Mouse (Mus musculus): ENCODE measurements around the gene H2al1a. TPM values are rescaled to one million over a fixed set of nuclear protein-coding genes. Genes with fewer than 3 reads are reported as not detected.
A peak's percentile ranks its signal among the peaks of the same experiment; 100 is the strongest.
"Not testable (repeated sequence)": the region's sequence is repeated elsewhere in the genome, so short reads cannot be mapped to it uniquely, and the experiment has no call there.

Gene H2al1a
- polyA plus RNA-seq (2016; fragmentation: Nextera tagmentation; extraction: Ambion mirVana), result not detected in 2 replicates

- H3K27me3 ChIP-seq (replicated peaks), result not testable (repeated sequence)
Observed at GRCm38 (mm10) chrX:11298957-11299356, at the start of gene H2al1a. Gene H2al1a (plus strand): TSS chrX:11299257.

GRCm38 (mm10) chrX:11250155-11250554, 48.9 kb upstream of the H2al1a start:
- WGBS, result 31% methylated on average over 12 of the region's 12 CpGs
- H3K9ac ChIP-seq, result no peak overlapping the region
- 0 out of 2 replicates have a peak overlapping the region, but pooled peaks have one; percentile 3 for H3K4me2 ChIP-seq (replicated peaks)
- no peaks in the 10 kb centered on the region for H3K36me3 ChIP-seq
- H3K27ac ChIP-seq, result no peak overlapping the region
- H3K27me3 ChIP-seq (replicated peaks), result no peaks in the 10 kb centered on the region
- ATAC-seq (ENCODE audit: low FRiP score, low read depth), result no peak
- H3K4me3 ChIP-seq, result no peak overlapping the region
- H3K9me3 ChIP-seq, result no peaks in the 10 kb centered on the region
- no peaks in the 10 kb centered on the region for H3K4me1 ChIP-seq

More at GRCm38 (mm10) chrX:11298957-11299356, at the start of gene H2al1a:
- H3K9me3 ChIP-seq; H3K36me3 ChIP-seq; H3K27ac ChIP-seq; H3K4me2 ChIP-seq (replicated peaks); H3K4me1 ChIP-seq; ATAC-seq (ENCODE audit: low FRiP score, low read depth); H3K9ac ChIP-seq; H3K4me3 ChIP-seq: not testable (repeated sequence)
- WGBS, result no CpG with 5 or more reads among the region's 3 CpGs

GRCm38 (mm10) chrX:11254062-11254461, 45.0 kb upstream of the H2al1a start:
- no peak for ATAC-seq (ENCODE audit: low FRiP score, low read depth)
- Histone ChIP-seq H3K4me1 (no peaks in the 10 kb centered on the region), H3K36me3 (no peaks in the 10 kb centered on the region), H3K4me2 (replicated peaks) (no peak overlapping the region), H3K4me3 (no peak overlapping the region), H3K9ac (no peak overlapping the region), H3K27me3 (replicated peaks) (no peaks in the 10 kb centered on the region), H3K27ac (no peak overlapping the region), H3K9me3 (no peaks in the 10 kb centered on the region)
- 79% methylated on average over 5 of the region's 5 CpGs for WGBS

- H3K36me3 ChIP-seq, result no peaks in the 10 kb centered on the region
- H3K4me2 ChIP-seq (replicated peaks), result no peak overlapping the region
- H3K27ac ChIP-seq, result no peak overlapping the region
- no peaks in the 10 kb centered on the region for H3K9me3 ChIP-seq
- no peak overlapping the region for H3K4me3 ChIP-seq
- ATAC-seq (ENCODE audit: low FRiP score, low read depth), result no peak
- H3K27me3 ChIP-seq (replicated peaks), result no peaks in the 10 kb centered on the region
- 60% methylated on average over 11 of the region's 11 CpGs for WGBS
- no peaks in the 10 kb centered on the region for H3K4me1 ChIP-seq
- H3K9ac ChIP-seq, result no peak overlapping the region
Observed at GRCm38 (mm10) chrX:11254521-11255207, 44.4 kb upstream of the H2al1a start.

- ATAC-seq (ENCODE audit: low FRiP score, low read depth), result no peak
- Histone ChIP-seq H3K4me3 (no peak overlapping the region), H3K9me3 (no peaks in the 10 kb centered on the region), H3K4me2 (replicated peaks) (no peak overlapping the region), H3K9ac (no peak overlapping the region), H3K36me3 (no peaks in the 10 kb centered on the region), H3K27ac (no peak overlapping the region), H3K4me1 (no peaks in the 10 kb centered on the region), H3K27me3 (replicated peaks) (no peaks in the 10 kb centered on the region)
- 57% methylated on average over 8 of the region's 8 CpGs for WGBS
Observed at GRCm38 (mm10) chrX:11255564-11256360, 43.3 kb upstream of the H2al1a start.

GRCm38 (mm10) chrX:11264918-11265317, 34.1 kb upstream of the H2al1a start:
- H3K9ac ChIP-seq, result no peak overlapping the region
- H3K9me3 ChIP-seq, result no peaks in the 10 kb centered on the region
- H3K4me1 ChIP-seq, result no peaks in the 10 kb centered on the region
- no peak overlapping the region for H3K27ac ChIP-seq
- no peak overlapping the region for H3K4me3 ChIP-seq
- H3K4me2 ChIP-seq (replicated peaks), result no peak overlapping the region
- ATAC-seq (ENCODE audit: low FRiP score, low read depth), result no peak
- 75% methylated on average over 8 of the region's 8 CpGs for WGBS
- H3K36me3 ChIP-seq, result no peaks in the 10 kb centered on the region
- no peaks in the 10 kb centered on the region for H3K27me3 ChIP-seq (replicated peaks)

GRCm38 (mm10) chrX:11267791-11268190, 31.3 kb upstream of the H2al1a start:
- H3K4me3 ChIP-seq, result no peak overlapping the region
- H3K9me3 ChIP-seq, result no peaks in the 10 kb centered on the region
- H3K4me2 ChIP-seq (replicated peaks), result no peak overlapping the region
- no peaks in the 10 kb centered on the region for H3K4me1 ChIP-seq
- no peak overlapping the region for H3K27ac ChIP-seq
- no peak overlapping the region for H3K9ac ChIP-seq
- no peaks in the 10 kb centered on the region for H3K27me3 ChIP-seq (replicated peaks)
- 60% methylated on average over 7 of the region's 7 CpGs for WGBS
- no peaks in the 10 kb centered on the region for H3K36me3 ChIP-seq
- no peak for ATAC-seq (ENCODE audit: low FRiP score, low read depth)

GRCm38 (mm10) chrX:11269074-11269473, 30.0 kb upstream of the H2al1a start:
- ATAC-seq (ENCODE audit: low FRiP score, low read depth), result no peak
- Histone ChIP-seq H3K9me3 (no peaks in the 10 kb centered on the region), H3K27ac (no peak overlapping the region), H3K4me1 (no peaks in the 10 kb centered on the region), H3K27me3 (replicated peaks) (no peaks in the 10 kb centered on the region), H3K36me3 (no peaks in the 10 kb centered on the region), H3K4me2 (replicated peaks) (no peak overlapping the region), H3K9ac (no peak overlapping the region), H3K4me3 (no peak overlapping the region)
- WGBS, result 85% methylated on average over 3 of the region's 3 CpGs

- no peak overlapping the region for H3K4me3 ChIP-seq
- ATAC-seq (ENCODE audit: low FRiP score, low read depth), result no peak
- H3K9ac ChIP-seq, result no peak overlapping the region
- H3K4me2 ChIP-seq (replicated peaks), result no peak overlapping the region
- no peaks in the 10 kb centered on the region for H3K36me3 ChIP-seq
- H3K27me3 ChIP-seq (replicated peaks), result no peaks in the 10 kb centered on the region
- no peaks in the 10 kb centered on the region for H3K4me1 ChIP-seq
- H3K9me3 ChIP-seq, result no peaks in the 10 kb centered on the region
- no peak overlapping the region for H3K27ac ChIP-seq
- 76% methylated on average over 3 of the region's 3 CpGs for WGBS
Observed at GRCm38 (mm10) chrX:11273190-11273589, 25.9 kb upstream of the H2al1a start.

GRCm38 (mm10) chrX:11277083-11277482, 22.0 kb upstream of the H2al1a start:
- H3K9me3 ChIP-seq, result no peaks in the 10 kb centered on the region
- no peaks in the 10 kb centered on the region for H3K27me3 ChIP-seq (replicated peaks)
- 85% methylated on average over 6 of the region's 6 CpGs for WGBS
- ATAC-seq (ENCODE audit: low FRiP score, low read depth), result no peak
- H3K4me2 ChIP-seq (replicated peaks), result no peak overlapping the region
- H3K9ac ChIP-seq, result no peak overlapping the region
- H3K4me1 ChIP-seq, result no peaks in the 10 kb centered on the region
- no peak overlapping the region for H3K4me3 ChIP-seq
- no peaks in the 10 kb centered on the region for H3K36me3 ChIP-seq
- H3K27ac ChIP-seq, result no peak overlapping the region

GRCm38 (mm10) chrX:11280741-11281140, 18.3 kb upstream of the H2al1a start:
- no peak overlapping the region for H3K27ac ChIP-seq
- no peaks in the 10 kb centered on the region for H3K36me3 ChIP-seq
- no peaks in the 10 kb centered on the region for H3K9me3 ChIP-seq
- no peak overlapping the region for H3K4me3 ChIP-seq
- no peak for ATAC-seq (ENCODE audit: low FRiP score, low read depth)
- no peaks in the 10 kb centered on the region for H3K27me3 ChIP-seq (replicated peaks)
- H3K4me2 ChIP-seq (replicated peaks), result no peak overlapping the region
- no peak overlapping the region for H3K9ac ChIP-seq
- WGBS, result 73% methylated on average over 2 of the region's 2 CpGs
- no peaks in the 10 kb centered on the region for H3K4me1 ChIP-seq

- ATAC-seq (ENCODE audit: low FRiP score, low read depth), result no peak
- Histone ChIP-seq H3K4me1 (no peaks in the 10 kb centered on the region), H3K9me3 (no peaks in the 10 kb centered on the region), H3K4me3 (no peak overlapping the region), H3K27me3 (replicated peaks) (no peaks in the 10 kb centered on the region), H3K36me3 (no peaks in the 10 kb centered on the region), H3K9ac (no peak overlapping the region), H3K27ac (no peak overlapping the region), H3K4me2 (replicated peaks) (no peak overlapping the region)
- WGBS, result 83% methylated on average over 14 of the region's 14 CpGs
Observed at GRCm38 (mm10) chrX:11288306-11288882, 10.7 kb upstream of the H2al1a start.

Data from neural tube, embryonic 12.5 days (tissue).